Mouse (Mus musculus): ENCODE results near the gene Wdr63.

DNA sequence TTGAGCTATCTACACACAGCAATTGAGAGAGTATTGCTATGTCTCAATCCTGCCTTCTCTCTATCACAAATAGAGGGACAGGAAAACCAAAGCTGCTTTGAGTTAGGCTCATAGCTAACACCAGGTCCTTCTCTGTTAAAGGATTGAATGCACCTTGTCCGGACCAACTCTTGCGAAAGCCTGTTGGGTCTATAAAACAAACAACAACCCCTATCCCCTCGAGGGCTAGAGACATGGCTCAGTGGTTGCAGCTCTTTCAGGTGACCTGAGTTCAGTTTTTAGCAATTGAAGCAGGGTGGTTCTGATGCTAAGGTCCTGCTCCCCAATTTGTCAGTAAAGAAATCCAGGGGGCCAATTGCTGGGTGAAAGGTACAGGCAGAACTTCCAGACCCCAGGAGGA lies 78.7 kb downstream of the Wdr63 start:
- TF ChIP-seq CTCF (IDR thresholded peaks at IDR 0.05; ENCODE audit: low read depth, low read length) (no peak), POLR2A (IDR thresholded peaks at IDR 0.05; ENCODE audit: borderline replicate concordance, low read depth, low read length) (no peak)
